In genomic region chr1:179570482-179570881, GRCm38 (mm10) we compare ENCODE assay signal across 21 mouse cellular contexts. TPM values are rescaled to one million over a fixed set of nuclear protein-coding genes. Genes with fewer than 3 reads are reported as not detected.
DNase-seq lines count a peak whose midpoint lies in the region; ATAC-seq and TF ChIP-seq lines count a peak whose summit lies in the region.
"Had no signal": no experiment of that assay in that cellular context is flagged by ENCODE, and none has a peak within 500 bp of the region (broad histone marks: within the 10 kb centered on the region; RNA-seq: fewer than 3 reads in every experiment).

No protein-coding gene starts in this region.

- no peaks in the 10 kb centered on the region for H3K27me3 ChIP-seq in forebrain, embryonic 15.5 days
- H3K27me3 ChIP-seq in forebrain, embryonic 12.5 days, result no peaks in the 10 kb centered on the region
- no peaks in the 10 kb centered on the region for H3K27me3 ChIP-seq in kidney, postnatal 0 days (ENCODE audit: insufficient read depth, low read length)
- H3K27me3 ChIP-seq in megakaryocyte, embryonic 14.5 days (replicated peaks), result no peaks in the 10 kb centered on the region
- H3K27me3 ChIP-seq: CH12.LX; lung, embryonic 15.5 days had no signal

- no peak overlapping the region for H3K9ac ChIP-seq in forebrain, embryonic 15.5 days (replicated peaks)
- H3K9ac ChIP-seq in forebrain, embryonic 12.5 days, result no peak overlapping the region
- no peak overlapping the region for H3K9ac ChIP-seq in kidney, postnatal 0 days (ENCODE audit: low read depth, low read length)
- H3K9ac ChIP-seq: lung, embryonic 15.5 days had no signal

- DNase-seq in kidney, postnatal 0 days (ENCODE audit: low spot score), result peak; percentile 15
- DNase-seq in kidney, postnatal 10 days, result no peak
- DNase-seq in heart, postnatal 36 days, result no peak
- DNase-seq in spleen, postnatal 10 days (ENCODE audit: low spot score in 2 of 2), result no peak
- DNase-seq: adrenal gland, postnatal 25 days; cerebellum, adult 8-10 months; kidney, adult 18-20 months; spleen, adult 18-20 months; thymus, postnatal 25 days had no signal

- no peak overlapping the region for H3K4me3 ChIP-seq in forebrain, embryonic 15.5 days
- H3K4me3 ChIP-seq in forebrain, embryonic 12.5 days (replicated peaks), result no peak overlapping the region
- H3K4me3 ChIP-seq in kidney, postnatal 0 days (replicated peaks; ENCODE audit: low read depth, low read length), result no peak overlapping the region
- H3K4me3 ChIP-seq in megakaryocyte, embryonic 14.5 days (replicated peaks), result peak overlapping the region; percentile 76
- H3K4me3 ChIP-seq: limb, embryonic 10.5 days; lung, embryonic 15.5 days had no signal

- H3K4me1 ChIP-seq in forebrain, embryonic 15.5 days, result peaks cover 8% of the 10 kb centered on the region
- H3K4me1 ChIP-seq in forebrain, embryonic 12.5 days, result peaks cover 14% of the 10 kb centered on the region
- H3K4me1 ChIP-seq in kidney, postnatal 0 days (replicated peaks; ENCODE audit: insufficient read depth, low read length), result 0 out of 2 replicates have a peak, but pooled peaks cover 3% of the 10 kb centered on the region
- H3K4me1 ChIP-seq in megakaryocyte, embryonic 14.5 days, result peaks cover 91% of the 10 kb centered on the region

- H3K36me3 ChIP-seq in forebrain, embryonic 15.5 days, result no peaks in the 10 kb centered on the region
- no peaks in the 10 kb centered on the region for H3K36me3 ChIP-seq in forebrain, embryonic 12.5 days (replicated peaks)
- no peaks in the 10 kb centered on the region for H3K36me3 ChIP-seq in kidney, postnatal 0 days (ENCODE audit: insufficient read depth, low read length)
- peaks cover 56% of the 10 kb centered on the region for H3K36me3 ChIP-seq in megakaryocyte, embryonic 14.5 days (replicated peaks; ENCODE audit: low read length)
- H3K36me3 ChIP-seq: limb, embryonic 10.5 days; lung, embryonic 15.5 days had no signal

- no peak for ATAC-seq in forebrain, embryonic 15.5 days (replicated peaks)
- no peak for ATAC-seq in forebrain, embryonic 12.5 days (ENCODE audit: low FRiP score)
- 0 out of 2 replicates have a peak, but pooled peaks have one; percentile 25 for ATAC-seq in kidney, postnatal 0 days (replicated peaks; ENCODE audit: low FRiP score, low read depth)
- no peak for ATAC-seq in megakaryocyte, adult 5-6 weeks (ENCODE audit: poor library complexity, severe bottlenecking)
- ATAC-seq: activated CD4-positive, CD25-positive, alpha-beta regulatory T cell, adult 4 months had no signal

- H3K9me3 ChIP-seq in forebrain, embryonic 15.5 days, result no peaks in the 10 kb centered on the region
- no peaks in the 10 kb centered on the region for H3K9me3 ChIP-seq in forebrain, embryonic 12.5 days
- H3K9me3 ChIP-seq in kidney, postnatal 0 days (replicated peaks; ENCODE audit: low read length), result no peaks in the 10 kb centered on the region
- H3K9me3 ChIP-seq in megakaryocyte, embryonic 14.5 days, result no peaks in the 10 kb centered on the region
- H3K9me3 ChIP-seq: G1E; limb, embryonic 10.5 days; lung, embryonic 15.5 days had no signal

- TF ChIP-seq CTCF in kidney, postnatal 0 days (IDR thresholded peaks at IDR 0.05; ENCODE audit: low read depth), result no peak

- no peak overlapping the region for H3K4me2 ChIP-seq in forebrain, embryonic 15.5 days (replicated peaks)
- H3K4me2 ChIP-seq in forebrain, embryonic 12.5 days, result no peak overlapping the region
- no peak overlapping the region for H3K4me2 ChIP-seq in kidney, postnatal 0 days (ENCODE audit: low read length)
- H3K4me2 ChIP-seq: heart, embryonic 11.5 days; lung, embryonic 15.5 days; midbrain, embryonic 11.5 days had no signal

- WGBS in forebrain, embryonic 15.5 days, result 98% methylated on average over 1 of the region's 1 CpGs
- 96% methylated on average over 1 of the region's 1 CpGs for WGBS in forebrain, embryonic 12.5 days
- WGBS in kidney, postnatal 0 days, result 78% methylated on average over 1 of the region's 1 CpGs

- peak overlapping the region; percentile 3; the same call in 1 of the 2 replicates for H3K27ac ChIP-seq in forebrain, embryonic 15.5 days (replicated peaks)
- no peak overlapping the region for H3K27ac ChIP-seq in forebrain, embryonic 12.5 days
- no peak overlapping the region for H3K27ac ChIP-seq in kidney, postnatal 0 days
- H3K27ac ChIP-seq: limb, embryonic 10.5 days; lung, embryonic 15.5 days; macrophage had no signal

- intact Hi-C loops in heart, postnatal 36 days (cut with DNase I), result no loop called here

RNA-seq across cellular contexts. Expression of gene Cnst, which starts 24.3 kb away (rescaled TPM):
- 29.9 and 32.1 TPM in 2 replicates for polyA plus RNA-seq in forebrain, embryonic 15.5 days (2015; fragmentation: Nextera tagmentation; extraction: Ambion mirVana)
- polyA plus RNA-seq in forebrain, embryonic 12.5 days (2016; fragmentation: Nextera tagmentation; extraction: Ambion mirVana), result 26.9 and 29.0 TPM in 2 replicates
- 9.7 and 11.2 TPM in 2 replicates for polyA plus RNA-seq in kidney, postnatal 0 days (2015; fragmentation: Nextera tagmentation; extraction: Ambion mirVana)
- 4.7 and 7.3 TPM in 2 replicates for polyA plus RNA-seq in megakaryocyte, embryonic 14.5 days (2012; ENCODE audit: insufficient read depth, low replicate concordance)
- 13.5 and 14.7 TPM in 2 replicates for total RNA-seq in megakaryocyte, adult 5-6 weeks (2015)
- total RNA-seq in megakaryocyte, adult 5-6 weeks (2017), result 22.6 and 23.8 TPM in 2 replicates
- 10 to 100 TPM; 45.2 to 45.4 TPM for total RNA-seq in heart, postnatal 36 days (2021)

RNA-seq across cellular contexts. Expression of gene Tfb2m, which starts 24.4 kb away (rescaled TPM):
- 37.9 and 39.4 TPM in 2 replicates for polyA plus RNA-seq in forebrain, embryonic 15.5 days (2015; fragmentation: Nextera tagmentation; extraction: Ambion mirVana)
- 33.6 and 33.7 TPM in 2 replicates for polyA plus RNA-seq in forebrain, embryonic 12.5 days (2016; fragmentation: Nextera tagmentation; extraction: Ambion mirVana)
- 38.9 and 40.7 TPM in 2 replicates for polyA plus RNA-seq in kidney, postnatal 0 days (2015; fragmentation: Nextera tagmentation; extraction: Ambion mirVana)
- 5.7 and 6.8 TPM in 2 replicates for polyA plus RNA-seq in megakaryocyte, embryonic 14.5 days (2012; ENCODE audit: insufficient read depth, low replicate concordance)
- 19.9 and 25.2 TPM in 2 replicates for total RNA-seq in megakaryocyte, adult 5-6 weeks (2015)
- total RNA-seq in megakaryocyte, adult 5-6 weeks (2017), result 19.6 and 33.1 TPM in 2 replicates
- total RNA-seq in heart, postnatal 36 days (2021), result 10 to 100 TPM; 49.4 to 56.2 TPM

RNA-seq across cellular contexts. Expression of gene Smyd3, which starts 52.6 kb away (rescaled TPM):
- 23.9 and 25.8 TPM in 2 replicates for polyA plus RNA-seq in forebrain, embryonic 15.5 days (2015; fragmentation: Nextera tagmentation; extraction: Ambion mirVana)
- 13.5 and 15.8 TPM in 2 replicates for polyA plus RNA-seq in forebrain, embryonic 12.5 days (2016; fragmentation: Nextera tagmentation; extraction: Ambion mirVana)
- 18.3 and 20.5 TPM in 2 replicates for polyA plus RNA-seq in kidney, postnatal 0 days (2015; fragmentation: Nextera tagmentation; extraction: Ambion mirVana)
- 2.4 TPM in 1 of 2 replicates, not detected in the other for polyA plus RNA-seq in megakaryocyte, embryonic 14.5 days (2012; ENCODE audit: insufficient read depth, low replicate concordance)
- 7.9 and 13.7 TPM in 2 replicates for total RNA-seq in megakaryocyte, adult 5-6 weeks (2015)
- total RNA-seq in megakaryocyte, adult 5-6 weeks (2017), result 11.4 and 14.8 TPM in 2 replicates
- 1 to 10 TPM; 6.9 to 7.2 TPM for total RNA-seq in heart, postnatal 36 days (2021)
